Mouse (Mus musculus): Measurements from ENCODE around the gene Dclre1a. TPM values are rescaled to one million over a fixed set of nuclear protein-coding genes. Genes with fewer than 3 reads are reported as not detected.

Dclre1a gene
- polyA plus RNA-seq, 1 experiment: 8.4 TPM

- H3K4me1 ChIP-seq (ENCODE audit: control insufficient read depth, insufficient read depth, low read length): peaks cover 2% of the 10 kb centered on the region
- H3K27ac ChIP-seq (ENCODE audit: control insufficient read depth, insufficient read depth, low read depth, low read length, poor library complexity): no peak overlapping the region
- WGBS: 73% methylated on average over 6 of the region's 6 CpGs
- no peak overlapping the region for H3K4me3 ChIP-seq (replicated peaks; ENCODE audit: control insufficient read depth, low read depth, low read length)
- 0 out of 2 replicates have a peak, but pooled peaks have one; percentile 8 for TF ChIP-seq CTCF (IDR thresholded peaks at IDR 0.05; ENCODE audit: control insufficient read depth, insufficient read depth, low read length)
- TF ChIP-seq POLR2A (IDR thresholded peaks at IDR 0.05; ENCODE audit: borderline replicate concordance, control insufficient read depth, low read depth, low read length): no peak
These were observed 17.3 kb upstream of the Dclre1a start for GRCm38 (mm10) chr19:56565358-56565757.

GRCm38 (mm10) chr19:56563469-56563868, 15.4 kb upstream of the Dclre1a start:
- Histone ChIP-seq H3K4me3 (replicated peaks; ENCODE audit: control insufficient read depth, low read depth, low read length) (no peak overlapping the region), H3K27ac (ENCODE audit: control insufficient read depth, insufficient read depth, low read depth, low read length, poor library complexity) (no peak overlapping the region), H3K4me1 (ENCODE audit: control insufficient read depth, insufficient read depth, low read length) (peaks cover 2% of the 10 kb centered on the region)
- WGBS: 59% methylated on average over 3 of the region's 3 CpGs
- TF ChIP-seq CTCF (IDR thresholded peaks at IDR 0.05; ENCODE audit: control insufficient read depth, insufficient read depth, low read length) (no peak), POLR2A (IDR thresholded peaks at IDR 0.05; ENCODE audit: borderline replicate concordance, control insufficient read depth, low read depth, low read length) (no peak)

GRCm38 (mm10) chr19:56562433-56563138, 14.6 kb upstream of the Dclre1a start:
- no peak overlapping the region for H3K4me3 ChIP-seq (replicated peaks; ENCODE audit: control insufficient read depth, low read depth, low read length)
- 87% methylated on average over 9 of the region's 9 CpGs for WGBS
- TF ChIP-seq POLR2A (IDR thresholded peaks at IDR 0.05; ENCODE audit: borderline replicate concordance, control insufficient read depth, low read depth, low read length): no peak
- no peak for TF ChIP-seq CTCF (IDR thresholded peaks at IDR 0.05; ENCODE audit: control insufficient read depth, insufficient read depth, low read length)
- no peak overlapping the region for H3K27ac ChIP-seq (ENCODE audit: control insufficient read depth, insufficient read depth, low read depth, low read length, poor library complexity)
- H3K4me1 ChIP-seq (ENCODE audit: control insufficient read depth, insufficient read depth, low read length): peaks cover 2% of the 10 kb centered on the region

GRCm38 (mm10) chr19:56555972-56556371, 8.0 kb upstream of the Dclre1a start:
- TF ChIP-seq POLR2A (IDR thresholded peaks at IDR 0.05; ENCODE audit: borderline replicate concordance, control insufficient read depth, low read depth, low read length): no peak
- TF ChIP-seq CTCF (IDR thresholded peaks at IDR 0.05; ENCODE audit: control insufficient read depth, insufficient read depth, low read length): no peak
- Histone ChIP-seq H3K4me1 (ENCODE audit: control insufficient read depth, insufficient read depth, low read length) (no peaks in the 10 kb centered on the region), H3K4me3 (replicated peaks; ENCODE audit: control insufficient read depth, low read depth, low read length) (no peak overlapping the region), H3K27ac (ENCODE audit: control insufficient read depth, insufficient read depth, low read depth, low read length, poor library complexity) (no peak overlapping the region)
- 19% methylated on average over 5 of the region's 5 CpGs for WGBS

- no peak overlapping the region for H3K27ac ChIP-seq (ENCODE audit: control insufficient read depth, insufficient read depth, low read depth, low read length, poor library complexity)
- H3K4me3 ChIP-seq (replicated peaks; ENCODE audit: control insufficient read depth, low read depth, low read length): no peak overlapping the region
- WGBS: 90% methylated on average over 3 of the region's 3 CpGs
- no peak for TF ChIP-seq CTCF (IDR thresholded peaks at IDR 0.05; ENCODE audit: control insufficient read depth, insufficient read depth, low read length)
- H3K4me1 ChIP-seq (ENCODE audit: control insufficient read depth, insufficient read depth, low read length): peaks cover 2% of the 10 kb centered on the region; the same call in 1 of the 2 replicates
These were observed 5.2 kb upstream of the Dclre1a start for GRCm38 (mm10) chr19:56553177-56553576.

- TF ChIP-seq POLR2A (IDR thresholded peaks at IDR 0.05; ENCODE audit: borderline replicate concordance, control insufficient read depth, low read depth, low read length): no peak
- no peak for TF ChIP-seq CTCF (IDR thresholded peaks at IDR 0.05; ENCODE audit: control insufficient read depth, insufficient read depth, low read length)
- Histone ChIP-seq H3K27ac (ENCODE audit: control insufficient read depth, insufficient read depth, low read depth, low read length, poor library complexity) (peak overlapping the region; percentile 98), H3K4me1 (ENCODE audit: control insufficient read depth, insufficient read depth, low read length) (peaks cover 2% of the 10 kb centered on the region; the same call in 1 of the 2 replicates), H3K4me3 (replicated peaks; ENCODE audit: control insufficient read depth, low read depth, low read length) (peak overlapping the region; percentile 99)
- WGBS: 31% methylated on average over 18 of the region's 18 CpGs
These were observed 1.1 kb upstream of the Dclre1a start for GRCm38 (mm10) chr19:56549033-56549680.

GRCm38 (mm10) chr19:56548230-56549032, 409 bp upstream of the Dclre1a start, which contains the start of gene Nhlrc2:
Nhlrc2 (plus strand) TSS chr19:56548261.
- no peak for TF ChIP-seq CTCF (IDR thresholded peaks at IDR 0.05; ENCODE audit: control insufficient read depth, insufficient read depth, low read length)
- peak; percentile 67; the same call in 1 of the 2 replicates for TF ChIP-seq POLR2A (IDR thresholded peaks at IDR 0.05; ENCODE audit: borderline replicate concordance, control insufficient read depth, low read depth, low read length)
- peak within 1 kb of the TSS; percentile 99 for H3K4me3 ChIP-seq (replicated peaks; ENCODE audit: control insufficient read depth, low read depth, low read length)
- peak within 1 kb of the TSS; percentile 98 for H3K27ac ChIP-seq (ENCODE audit: control insufficient read depth, insufficient read depth, low read depth, low read length, poor library complexity)
- peaks cover 2% of the 10 kb centered on the region; the same call in 1 of the 2 replicates for H3K4me1 ChIP-seq (ENCODE audit: control insufficient read depth, insufficient read depth, low read length)
- WGBS: under 1% methylated on average over 69 of the region's 69 CpGs

GRCm38 (mm10) chr19:56546031-56546430, 2.0 kb downstream of the Dclre1a start:
- H3K4me1 ChIP-seq (ENCODE audit: control insufficient read depth, insufficient read depth, low read length): peaks cover 2% of the 10 kb centered on the region; the same call in 1 of the 2 replicates
- no peak overlapping the region for H3K4me3 ChIP-seq (replicated peaks; ENCODE audit: control insufficient read depth, low read depth, low read length)
- no peak overlapping the region for H3K27ac ChIP-seq (ENCODE audit: control insufficient read depth, insufficient read depth, low read depth, low read length, poor library complexity)

More at GRCm38 (mm10) chr19:56546031-56546430, 2.0 kb downstream of the Dclre1a start:
- TF ChIP-seq POLR2A (IDR thresholded peaks at IDR 0.05; ENCODE audit: borderline replicate concordance, control insufficient read depth, low read depth, low read length) (no peak), CTCF (IDR thresholded peaks at IDR 0.05; ENCODE audit: control insufficient read depth, insufficient read depth, low read length) (no peak)
